Mouse (Mus musculus) small intestine, adult 2 months (tissue): Measurements from ENCODE around the gene Ufd1.

Experiments
- CTCF ChIP-seq: fragments of 200-500 bp; IDR thresholded peaks from 2 replicates; pipeline ENCODE4 v1.5.1; 2012; ENCODE audit warnings: low read depth, mild to moderate bottlenecking, control low read depth, inconsistent platforms, low read length, moderate library complexity, mixed read lengths; ENCODE audit not compliant: insufficient replicate concordance, insufficient read length; ENCODE audit errors: extremely low read depth
- POLR2A ChIP-seq: fragments of 200-500 bp; IDR thresholded peaks from 2 replicates; pipeline ENCODE4 v1.6.1; 2012; ENCODE audit warnings: low read depth, mild to moderate bottlenecking, control low read depth, inconsistent platforms, low read length, moderate library complexity

DNA sequence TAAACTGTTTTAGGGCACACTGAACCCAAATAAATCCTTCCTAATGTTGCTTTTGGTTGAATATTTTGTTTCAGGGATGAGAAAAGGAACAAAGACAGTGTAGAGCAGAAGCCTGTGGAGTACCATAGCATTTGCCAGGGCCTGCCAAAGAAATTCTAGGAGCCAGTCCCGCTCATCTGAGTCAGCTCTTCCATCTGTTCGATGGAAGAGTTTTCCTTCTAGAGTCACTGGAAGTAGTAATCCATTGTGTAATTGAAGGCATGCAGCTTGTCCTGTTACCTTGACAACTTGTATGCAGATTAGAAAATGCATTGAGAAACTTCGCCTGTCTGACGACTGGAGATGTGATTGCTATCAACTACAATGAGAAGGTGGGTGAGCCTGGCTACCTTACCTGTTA is 11.3 kb downstream of the Ufd1 start:
- TF ChIP-seq POLR2A (no peak), CTCF (no peak)
